Mouse (Mus musculus): ENCODE measurements around the gene Polrmt. TPM values are rescaled to one million over a fixed set of nuclear protein-coding genes. Genes with fewer than 3 reads are reported as not detected.

Gene Polrmt
- total and polyA plus RNA-seq, 2 experiments from 2014 or later = 26.3 to 56.2 TPM

DNA sequence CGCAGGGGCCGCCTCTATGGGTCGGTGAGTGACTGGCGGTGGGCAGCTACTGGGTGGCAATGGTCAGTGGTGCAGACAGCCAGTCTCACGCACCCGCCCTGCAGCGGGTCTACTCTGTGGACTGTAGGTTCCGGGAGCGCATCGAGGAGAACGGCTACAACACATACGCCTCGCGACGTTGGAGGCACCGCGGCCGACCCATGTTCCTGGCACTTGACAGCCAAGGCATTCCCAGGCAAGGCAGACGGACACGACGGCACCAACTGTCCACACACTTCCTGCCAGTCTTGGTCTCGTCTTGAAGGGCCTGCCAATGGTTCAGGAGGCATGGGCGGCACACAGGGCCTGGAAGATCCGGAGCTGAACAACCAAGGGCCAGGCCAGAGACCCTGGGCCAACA, 10.3 kb upstream of the Polrmt start:
- H3K4me3 ChIP-seq (ENCODE audit: low read depth, low read length) = no peak overlapping the region
- no peak for TF ChIP-seq CTCF (IDR thresholded peaks at IDR 0.05; ENCODE audit: low read depth)
- TF ChIP-seq EP300 (IDR thresholded peaks at IDR 0.05; ENCODE audit: low read depth) = no peak
- H3K36me3 ChIP-seq (replicated peaks; ENCODE audit: control insufficient read depth, insufficient read depth, low read length) = peaks cover 42% of the 10 kb centered on the region

DNA sequence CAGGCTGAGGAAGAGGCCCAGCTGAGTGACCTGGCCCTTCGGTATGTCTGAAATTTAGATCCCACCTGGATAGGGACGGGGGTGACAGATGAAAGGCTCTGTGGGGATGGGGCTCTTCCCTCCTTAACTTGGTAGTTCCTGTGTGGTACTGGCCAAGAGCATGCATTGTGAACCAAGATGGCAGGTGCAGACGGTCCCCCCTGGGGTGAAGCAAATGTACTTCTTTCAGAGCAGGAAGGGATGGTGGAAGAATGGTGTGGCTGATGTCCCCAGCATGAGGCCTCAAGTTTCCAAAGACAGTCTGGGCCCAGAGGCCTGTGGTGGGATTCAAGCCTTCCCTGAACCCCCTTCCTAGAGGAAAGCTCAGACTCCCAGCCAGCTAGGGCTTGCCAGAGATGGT, 9.5 kb upstream of the Polrmt start:
- H3K36me3 ChIP-seq (replicated peaks; ENCODE audit: control insufficient read depth, insufficient read depth, low read length) = peaks cover 34% of the 10 kb centered on the region
- WGBS = 83% methylated on average over 3 of the region's 3 CpGs
- no peak overlapping the region for H3K4me2 ChIP-seq (ENCODE audit: low read depth, low read length)

More for the DNA sequence above, 10.3 kb upstream of the Polrmt start:
- no peaks in the 10 kb centered on the region for H3K9me3 ChIP-seq (replicated peaks; ENCODE audit: control insufficient read depth, low read length)
- 84% methylated on average over 24 of the region's 24 CpGs for WGBS
- no peaks in the 10 kb centered on the region for H3K27me3 ChIP-seq (ENCODE audit: control insufficient read depth, insufficient read depth, low read length)
- ATAC-seq (ENCODE audit: insufficient read depth, low read depth) (no peak), DNase-seq (ENCODE audit: low spot score) (no peak)
- peaks cover 6% of the 10 kb centered on the region; the same call in 1 of the 2 replicates for H3K4me1 ChIP-seq (ENCODE audit: control insufficient read depth, insufficient read depth)
- no peak overlapping the region for H3K9ac ChIP-seq (replicated peaks; ENCODE audit: low read depth, low read length)
- no peak overlapping the region for H3K27ac ChIP-seq (ENCODE audit: low read depth)
- no peak overlapping the region for H3K4me2 ChIP-seq (ENCODE audit: low read depth, low read length)

DNA sequence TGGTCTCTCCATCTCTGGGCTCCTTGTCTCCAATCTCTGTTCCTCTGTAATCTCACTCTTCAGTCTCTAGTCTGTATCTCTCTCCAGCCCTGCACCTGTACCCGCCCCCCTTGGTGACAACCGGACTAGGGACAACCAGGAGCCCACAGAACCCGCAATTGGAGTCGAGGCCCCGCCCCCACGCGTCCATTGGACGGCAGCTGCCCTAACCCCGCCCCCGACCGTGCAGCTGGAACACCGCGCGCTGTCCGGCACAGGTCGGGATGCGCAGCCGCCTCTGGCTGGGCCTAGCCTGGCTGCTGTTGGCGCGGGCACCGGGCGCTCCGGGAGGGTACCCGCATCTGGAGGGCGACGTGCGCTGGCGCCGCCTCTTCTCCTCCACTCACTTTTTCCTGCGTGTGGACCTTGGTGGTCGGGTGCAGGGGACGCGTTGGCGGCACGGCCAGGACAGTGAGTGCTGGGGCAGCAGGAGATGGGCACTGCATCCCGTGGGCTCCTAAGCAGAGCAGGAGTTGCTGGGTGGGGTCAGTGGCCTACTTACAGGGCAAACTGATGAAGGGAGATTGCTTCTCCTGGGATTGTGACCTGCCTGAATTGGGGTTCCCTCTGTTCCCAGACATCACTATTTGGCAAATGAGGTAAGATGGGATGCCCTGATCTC, 8.6 kb upstream of the Polrmt start, which contains the start of gene Fgf22:
Fgf22 (plus strand) TSS at position 221 of the 661 bp plus-strand sequence.
- no peak for DNase-seq (ENCODE audit: low spot score)

More for the DNA sequence above, 9.5 kb upstream of the Polrmt start:
- H3K4me3 ChIP-seq (ENCODE audit: low read depth, low read length) = no peak overlapping the region
- ATAC-seq (ENCODE audit: insufficient read depth, low read depth) (no peak), DNase-seq (ENCODE audit: low spot score) (no peak)
- H3K27me3 ChIP-seq (ENCODE audit: control insufficient read depth, insufficient read depth, low read length) = no peaks in the 10 kb centered on the region
- H3K4me1 ChIP-seq (ENCODE audit: control insufficient read depth, insufficient read depth) = peaks cover 6% of the 10 kb centered on the region; the same call in 1 of the 2 replicates
- no peak overlapping the region for H3K9ac ChIP-seq (replicated peaks; ENCODE audit: low read depth, low read length)
- H3K9me3 ChIP-seq (replicated peaks; ENCODE audit: control insufficient read depth, low read length) = no peaks in the 10 kb centered on the region
- no peak overlapping the region for H3K27ac ChIP-seq (ENCODE audit: low read depth)
- TF ChIP-seq EP300 (IDR thresholded peaks at IDR 0.05; ENCODE audit: low read depth) (no peak), CTCF (IDR thresholded peaks at IDR 0.05; ENCODE audit: low read depth) (no peak)

DNA sequence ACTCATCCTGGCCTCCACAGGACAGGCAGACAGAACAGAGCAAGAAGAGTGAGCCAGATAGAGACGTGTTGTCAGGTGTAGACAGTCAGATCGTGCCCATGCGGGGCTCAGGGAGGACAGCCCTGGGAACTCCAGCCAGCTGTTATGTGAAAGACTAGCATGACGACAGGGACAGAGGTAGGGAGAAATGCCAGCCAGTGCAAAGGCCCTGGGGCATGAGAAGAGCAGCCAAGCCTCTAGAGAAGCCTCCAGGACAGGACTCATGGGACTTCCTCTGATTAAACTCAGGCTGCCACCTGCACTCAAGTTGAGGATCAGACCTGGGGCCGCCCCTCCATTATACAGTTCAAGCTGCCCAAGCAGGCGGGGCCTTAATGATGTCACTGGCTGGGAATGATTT, 2.1 kb upstream of the Polrmt start:
- Histone ChIP-seq H3K27me3 (ENCODE audit: control insufficient read depth, insufficient read depth, low read length) (no peaks in the 10 kb centered on the region), H3K4me1 (ENCODE audit: control insufficient read depth, insufficient read depth) (peaks cover 3% of the 10 kb centered on the region; the same call in 1 of the 2 replicates), H3K9ac (replicated peaks; ENCODE audit: low read depth, low read length) (no peak overlapping the region), H3K36me3 (replicated peaks; ENCODE audit: control insufficient read depth, insufficient read depth, low read length) (peaks cover 11% of the 10 kb centered on the region; the same call in 1 of the 2 replicates), H3K9me3 (replicated peaks; ENCODE audit: control insufficient read depth, low read length) (no peaks in the 10 kb centered on the region), H3K27ac (ENCODE audit: low read depth) (no peak overlapping the region), H3K4me2 (ENCODE audit: low read depth, low read length) (no peak overlapping the region), H3K4me3 (ENCODE audit: low read depth, low read length) (no peak overlapping the region)
- DNase-seq (ENCODE audit: low spot score) (no peak), ATAC-seq (ENCODE audit: insufficient read depth, low read depth) (no peak)
- no peak for TF ChIP-seq EP300 (IDR thresholded peaks at IDR 0.05; ENCODE audit: low read depth)
- TF ChIP-seq CTCF (IDR thresholded peaks at IDR 0.05; ENCODE audit: low read depth) = no peak
- 67% methylated on average over 6 of the region's 6 CpGs for WGBS

More for the DNA sequence above, 8.6 kb upstream of the Polrmt start, which contains the start of gene Fgf22:
- Histone ChIP-seq H3K9ac (replicated peaks; ENCODE audit: low read depth, low read length) (peak within 1 kb of the TSS; percentile 6; the same call in 1 of the 2 replicates), H3K4me1 (ENCODE audit: control insufficient read depth, insufficient read depth) (peaks cover 6% of the 10 kb centered on the region; the same call in 1 of the 2 replicates), H3K9me3 (replicated peaks; ENCODE audit: control insufficient read depth, low read length) (no peaks in the 10 kb centered on the region), H3K27me3 (ENCODE audit: control insufficient read depth, insufficient read depth, low read length) (no peaks in the 10 kb centered on the region), H3K27ac (ENCODE audit: low read depth) (no peak within 1 kb of the TSS), H3K4me3 (ENCODE audit: low read depth, low read length) (peak within 1 kb of the TSS; percentile 27), H3K36me3 (replicated peaks; ENCODE audit: control insufficient read depth, insufficient read depth, low read length) (peaks cover 28% of the 10 kb centered on the region), H3K4me2 (ENCODE audit: low read depth, low read length) (peak within 1 kb of the TSS; percentile 52)
- WGBS = under 1% methylated on average over 32 of the region's 36 CpGs
- peak; percentile 75 for ATAC-seq (ENCODE audit: insufficient read depth, low read depth)
- TF ChIP-seq CTCF (IDR thresholded peaks at IDR 0.05; ENCODE audit: low read depth) (no peak), EP300 (IDR thresholded peaks at IDR 0.05; ENCODE audit: low read depth) (no peak)

DNA sequence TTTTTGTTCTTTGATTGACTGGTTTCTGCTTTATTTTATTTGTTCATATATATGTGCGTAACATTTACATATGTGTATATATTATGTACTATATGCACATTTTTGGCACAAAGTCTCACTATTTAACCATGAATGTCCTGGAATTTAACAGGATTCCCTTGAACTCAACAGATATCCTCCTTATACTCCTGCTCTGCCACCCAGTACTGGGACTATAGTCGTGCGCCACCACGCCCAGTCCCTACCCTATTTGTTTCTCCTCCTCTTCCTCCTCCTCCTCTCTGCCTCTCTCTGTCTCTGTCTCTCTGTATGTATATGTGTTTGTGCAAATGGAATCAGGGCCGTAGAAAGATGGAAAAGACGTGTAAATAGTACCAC, 382 bp upstream of the Polrmt start:
- H3K27me3 ChIP-seq (ENCODE audit: control insufficient read depth, insufficient read depth, low read length) = no peaks in the 10 kb centered on the region
- H3K9me3 ChIP-seq (replicated peaks; ENCODE audit: control insufficient read depth, low read length) = no peaks in the 10 kb centered on the region
- WGBS = 17% methylated on average over 6 of the region's 6 CpGs
- no peak overlapping the region for H3K9ac ChIP-seq (replicated peaks; ENCODE audit: low read depth, low read length)
- TF ChIP-seq CTCF (IDR thresholded peaks at IDR 0.05; ENCODE audit: low read depth) = no peak
- TF ChIP-seq EP300 (IDR thresholded peaks at IDR 0.05; ENCODE audit: low read depth) = no peak
- peaks cover 26% of the 10 kb centered on the region for H3K36me3 ChIP-seq (replicated peaks; ENCODE audit: control insufficient read depth, insufficient read depth, low read length)
- DNase-seq (ENCODE audit: low spot score) = no peak
- H3K4me1 ChIP-seq (ENCODE audit: control insufficient read depth, insufficient read depth) = peaks cover 3% of the 10 kb centered on the region; the same call in 1 of the 2 replicates
- H3K4me2 ChIP-seq (ENCODE audit: low read depth, low read length) = peak overlapping the region; percentile 52
- H3K27ac ChIP-seq (ENCODE audit: low read depth) = no peak overlapping the region
- no peak for ATAC-seq (ENCODE audit: insufficient read depth, low read depth)
- no peak overlapping the region for H3K4me3 ChIP-seq (ENCODE audit: low read depth, low read length)
